Mouse (Mus musculus): ENCODE results near the gene Stoml1. TPM values are rescaled to one million over a fixed set of nuclear protein-coding genes. Genes with fewer than 3 reads are reported as not detected.
A peak's percentile ranks its signal among the peaks of the same experiment; 100 is the strongest.

The Stoml1 gene
- polyA plus RNA-seq, 1 experiment from 2014 or later = 5.2 TPM

DNA sequence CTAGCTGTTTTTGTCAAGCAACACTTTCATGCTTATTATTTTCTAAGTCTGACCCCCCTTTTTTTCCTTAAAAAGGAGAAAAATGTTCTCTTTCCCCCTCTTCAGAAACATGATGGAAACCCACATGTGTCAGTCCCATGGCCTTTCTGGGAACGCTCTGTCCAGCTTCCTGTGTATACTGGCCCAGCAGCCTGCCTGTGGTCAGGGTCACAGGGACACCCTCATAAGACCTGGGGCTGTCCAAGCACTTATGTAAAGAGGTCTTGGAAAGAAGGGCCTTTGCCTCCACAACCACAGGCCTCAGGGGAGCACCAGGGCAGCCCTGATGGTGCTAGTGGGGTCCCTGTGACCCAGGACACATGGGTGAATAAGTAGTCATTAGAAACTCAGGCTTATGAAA lies 36.1 kb downstream of the Stoml1 start:
- WGBS (ENCODE audit: insufficient replicate concordance) = 55% methylated on average over 1 of the region's 1 CpGs
- DNase-seq (no peak), ATAC-seq (ENCODE audit: low read depth) (no peak)
- Histone ChIP-seq H3K9me3 (replicated peaks) (no peaks in the 10 kb centered on the region), H3K4me3 (replicated peaks) (no peak overlapping the region), H3K4me2 (no peak overlapping the region), H3K9ac (no peak overlapping the region), H3K27me3 (0 out of 2 replicates have a peak, but pooled peaks cover 3% of the 10 kb centered on the region), H3K4me1 (replicated peaks) (no peaks in the 10 kb centered on the region), H3K36me3 (no peaks in the 10 kb centered on the region), H3K27ac (no peak overlapping the region)

DNA sequence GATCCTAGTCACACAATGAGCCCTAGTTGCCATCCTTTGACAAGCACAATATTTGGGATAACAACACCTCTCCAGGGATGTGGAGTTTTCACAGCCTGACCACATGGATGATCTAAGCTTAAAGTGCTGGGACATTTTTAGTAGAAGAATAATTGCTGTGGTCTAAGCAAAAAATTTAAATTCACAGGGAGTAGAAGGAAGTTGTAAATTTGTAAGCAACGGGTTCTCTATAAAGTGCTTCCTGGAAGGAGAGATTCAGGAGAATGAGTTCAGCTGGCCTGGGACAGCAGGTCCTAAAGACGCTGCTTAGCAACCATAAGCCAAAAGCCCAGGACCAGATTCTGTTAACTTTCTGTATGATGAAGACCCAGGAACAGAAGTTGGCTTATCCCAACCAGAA lies 36.9 kb downstream of the Stoml1 start:
- Histone ChIP-seq H3K4me1 (replicated peaks) (no peaks in the 10 kb centered on the region), H3K4me3 (replicated peaks) (no peak overlapping the region), H3K27ac (no peak overlapping the region), H3K9me3 (replicated peaks) (no peaks in the 10 kb centered on the region), H3K27me3 (0 out of 2 replicates have a peak, but pooled peaks cover 3% of the 10 kb centered on the region), H3K36me3 (no peaks in the 10 kb centered on the region), H3K9ac (no peak overlapping the region), H3K4me2 (no peak overlapping the region)
- DNase-seq (no peak), ATAC-seq (ENCODE audit: low read depth) (no peak)
- 44% methylated on average over 2 of the region's 2 CpGs for WGBS (ENCODE audit: insufficient replicate concordance)

DNA sequence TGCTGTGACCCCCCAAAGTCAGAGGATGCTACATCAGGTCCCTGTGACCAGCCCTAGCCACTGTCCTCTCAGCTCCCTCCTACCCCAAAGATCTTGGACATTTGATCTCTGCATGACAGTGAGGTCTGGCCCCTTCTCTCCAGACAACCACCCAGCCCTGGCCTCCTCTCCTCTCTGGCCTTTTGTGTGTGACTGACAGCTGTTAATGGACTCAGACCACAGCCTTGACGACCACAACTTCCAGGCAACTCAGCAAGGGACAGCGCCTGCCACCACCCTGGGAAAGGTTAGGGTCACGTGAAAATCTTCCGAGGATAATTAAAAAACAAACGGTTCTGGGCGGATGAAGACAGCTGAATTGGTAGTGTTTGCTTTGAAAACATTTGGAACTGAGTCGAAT lies 41.6 kb downstream of the Stoml1 start:
- no peak overlapping the region for H3K27ac ChIP-seq
- no peak overlapping the region for H3K9ac ChIP-seq
- no peak for ATAC-seq (ENCODE audit: low read depth)
- DNase-seq = no peak
- no peak overlapping the region for H3K4me2 ChIP-seq
- no peaks in the 10 kb centered on the region for H3K36me3 ChIP-seq
- H3K9me3 ChIP-seq (replicated peaks) = no peaks in the 10 kb centered on the region
- H3K27me3 ChIP-seq = no peaks in the 10 kb centered on the region
- 49% methylated on average over 7 of the region's 7 CpGs for WGBS (ENCODE audit: insufficient replicate concordance)
- no peak overlapping the region for H3K4me3 ChIP-seq (replicated peaks)
- peaks cover 15% of the 10 kb centered on the region for H3K4me1 ChIP-seq (replicated peaks)

DNA sequence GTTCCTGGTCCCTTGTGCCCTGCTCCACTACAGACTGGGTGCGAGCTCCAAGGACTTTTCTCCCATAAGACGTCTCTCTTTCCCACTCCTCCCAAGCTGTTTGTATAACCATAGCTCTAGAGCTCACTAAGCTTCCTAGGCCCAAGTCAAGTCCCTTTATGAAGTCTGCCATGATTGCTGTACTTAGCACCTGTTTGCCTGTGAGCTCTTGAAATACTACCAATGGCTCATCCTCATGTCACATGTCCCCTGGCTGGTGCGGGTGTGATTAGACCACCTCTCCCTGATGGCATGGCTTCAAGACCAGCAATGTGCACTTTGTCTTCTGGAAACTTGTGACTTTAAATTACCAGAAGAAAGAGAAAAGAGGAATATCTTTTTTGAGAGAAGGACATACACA lies 42.4 kb downstream of the Stoml1 start:
- WGBS (ENCODE audit: insufficient replicate concordance) = 76% methylated on average over 3 of the region's 3 CpGs

DNA sequence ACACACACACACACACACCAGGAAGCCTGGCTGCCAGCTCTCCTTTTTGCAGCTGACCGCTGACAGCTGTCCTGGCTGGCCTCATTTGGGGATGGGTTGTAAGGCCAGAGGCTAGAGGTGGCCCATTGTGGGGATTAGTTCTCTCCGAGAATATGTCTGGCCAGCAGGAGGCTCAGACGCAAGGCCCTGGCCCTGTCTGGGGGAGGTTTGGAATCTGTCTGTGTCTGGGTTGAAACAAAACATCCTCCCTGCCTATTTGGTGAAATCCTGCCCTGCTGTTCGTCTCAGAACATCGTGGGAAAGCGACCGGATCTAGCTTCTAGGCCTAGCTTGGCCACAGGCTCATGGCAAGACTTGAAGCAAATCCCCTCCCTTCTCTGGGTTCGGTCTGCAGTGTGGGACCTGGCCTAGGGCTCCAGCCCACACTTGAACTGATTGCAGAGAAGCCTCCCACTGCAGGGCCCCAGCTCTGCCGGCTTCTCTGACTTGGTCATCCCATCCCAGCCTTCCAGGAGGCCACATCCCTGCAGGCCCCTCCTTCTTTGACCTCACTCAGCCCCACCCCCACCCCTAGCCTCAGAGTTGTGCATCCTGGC lies 42.9 kb downstream of the Stoml1 start:
- ATAC-seq (ENCODE audit: low read depth) (no peak), DNase-seq (no peak)
- Histone ChIP-seq H3K9me3 (replicated peaks) (no peaks in the 10 kb centered on the region), H3K27me3 (no peaks in the 10 kb centered on the region), H3K4me2 (no peak overlapping the region), H3K36me3 (no peaks in the 10 kb centered on the region), H3K4me1 (replicated peaks) (peaks cover 15% of the 10 kb centered on the region), H3K4me3 (replicated peaks) (no peak overlapping the region), H3K27ac (peak overlapping the region; percentile 23; the same call in 1 of the 2 replicates), H3K9ac (no peak overlapping the region)
- 41% methylated on average over 9 of the region's 9 CpGs for WGBS (ENCODE audit: insufficient replicate concordance)

More for the DNA sequence above, 42.4 kb downstream of the Stoml1 start:
- no peak overlapping the region for H3K4me3 ChIP-seq (replicated peaks)
- no peaks in the 10 kb centered on the region for H3K36me3 ChIP-seq
- no peaks in the 10 kb centered on the region for H3K9me3 ChIP-seq (replicated peaks)
- ATAC-seq (ENCODE audit: low read depth) (no peak), DNase-seq (no peak)
- no peak overlapping the region for H3K4me2 ChIP-seq
- no peak overlapping the region for H3K27ac ChIP-seq
- H3K4me1 ChIP-seq (replicated peaks) = peaks cover 15% of the 10 kb centered on the region
- H3K9ac ChIP-seq = no peak overlapping the region
- no peaks in the 10 kb centered on the region for H3K27me3 ChIP-seq

DNA sequence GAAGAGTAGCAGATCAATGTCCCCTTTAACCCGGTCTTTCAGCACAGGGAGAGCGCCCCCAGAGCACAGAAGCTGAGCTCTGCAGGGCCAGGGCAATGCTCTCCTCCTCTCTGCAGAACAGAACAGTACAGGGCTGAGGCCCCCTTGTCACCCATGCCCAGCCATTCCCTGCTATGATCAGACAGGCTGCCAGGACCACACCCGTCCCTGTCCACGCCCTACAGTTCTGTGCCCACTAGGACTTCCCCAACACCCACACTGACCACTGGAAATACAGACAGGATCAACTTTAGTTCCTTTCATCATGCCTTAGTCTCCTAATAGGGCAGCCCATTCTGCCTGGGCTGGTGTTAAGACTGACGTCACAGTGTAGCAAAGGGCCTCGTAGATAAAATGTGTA lies 44.1 kb downstream of the Stoml1 start:
- Histone ChIP-seq H3K27me3 (no peaks in the 10 kb centered on the region), H3K4me2 (no peak overlapping the region), H3K27ac (no peak overlapping the region), H3K9ac (no peak overlapping the region), H3K4me3 (replicated peaks) (no peak overlapping the region), H3K9me3 (replicated peaks) (no peaks in the 10 kb centered on the region), H3K36me3 (no peaks in the 10 kb centered on the region), H3K4me1 (replicated peaks) (peaks cover 15% of the 10 kb centered on the region)
- DNase-seq (no peak), ATAC-seq (ENCODE audit: low read depth) (no peak; the same call in 1 of the 2 replicates)
- 59% methylated on average over 6 of the region's 6 CpGs for WGBS (ENCODE audit: insufficient replicate concordance)

DNA sequence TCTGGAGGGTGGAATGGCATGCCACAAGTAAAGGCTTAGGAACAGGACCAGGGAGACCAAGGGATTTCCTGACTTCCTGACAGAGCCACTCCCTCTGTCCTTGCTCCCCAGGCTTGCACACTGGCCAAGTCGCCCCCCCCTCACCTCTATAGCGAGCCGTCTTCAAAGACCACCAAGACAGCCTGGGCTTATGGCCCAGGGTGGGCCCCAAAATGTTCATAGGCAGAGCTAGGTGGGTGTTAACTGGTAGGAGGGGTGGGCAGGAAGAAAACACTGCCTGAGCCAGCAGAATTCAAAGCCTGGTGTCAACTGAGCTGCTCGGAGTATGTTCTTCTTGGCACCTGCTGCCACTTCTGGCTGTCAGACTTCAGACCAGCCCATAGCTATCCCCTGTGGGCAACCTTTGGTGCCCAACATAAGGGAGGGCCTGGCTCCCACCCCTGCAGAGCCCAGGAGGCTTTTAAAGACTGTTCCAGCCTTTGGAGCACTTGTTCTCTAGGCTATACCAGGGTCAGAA lies 45.1 kb downstream of the Stoml1 start:
- no peak for DNase-seq
- no peak for ATAC-seq (ENCODE audit: low read depth)
- Histone ChIP-seq H3K9ac (no peak overlapping the region), H3K4me3 (replicated peaks) (no peak overlapping the region), H3K36me3 (no peaks in the 10 kb centered on the region), H3K4me2 (no peak overlapping the region), H3K4me1 (replicated peaks) (peaks cover 15% of the 10 kb centered on the region), H3K27me3 (no peaks in the 10 kb centered on the region), H3K27ac (no peak overlapping the region), H3K9me3 (replicated peaks) (no peaks in the 10 kb centered on the region)
- 57% methylated on average over 4 of the region's 4 CpGs for WGBS (ENCODE audit: insufficient replicate concordance)

DNA sequence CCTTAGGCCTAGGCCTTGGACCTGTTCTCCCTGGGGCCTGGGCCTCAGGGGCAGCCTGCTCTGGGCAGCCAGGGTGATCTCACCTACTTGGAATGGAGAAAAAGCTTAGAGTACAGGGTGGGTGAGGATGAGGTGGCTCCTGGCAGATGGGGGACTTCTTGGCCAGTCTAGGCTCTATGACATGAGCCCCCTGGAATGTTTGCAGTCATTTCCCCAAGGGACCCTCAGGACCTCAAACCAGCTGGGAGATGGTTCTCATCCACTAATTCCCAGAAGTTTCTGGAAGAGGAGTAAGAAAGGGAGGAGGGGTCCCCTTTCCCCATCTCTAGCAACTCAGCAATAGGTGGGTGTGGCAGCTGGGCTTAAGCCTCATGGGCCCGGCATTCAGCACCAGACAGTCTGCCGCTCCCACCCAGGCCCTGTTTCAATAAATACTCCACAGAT lies 46.4 kb downstream of the Stoml1 start:
- ATAC-seq (ENCODE audit: low read depth) = no peak
- peaks cover 15% of the 10 kb centered on the region for H3K4me1 ChIP-seq (replicated peaks)
- 58% methylated on average over 2 of the region's 2 CpGs for WGBS (ENCODE audit: insufficient replicate concordance)

DNA sequence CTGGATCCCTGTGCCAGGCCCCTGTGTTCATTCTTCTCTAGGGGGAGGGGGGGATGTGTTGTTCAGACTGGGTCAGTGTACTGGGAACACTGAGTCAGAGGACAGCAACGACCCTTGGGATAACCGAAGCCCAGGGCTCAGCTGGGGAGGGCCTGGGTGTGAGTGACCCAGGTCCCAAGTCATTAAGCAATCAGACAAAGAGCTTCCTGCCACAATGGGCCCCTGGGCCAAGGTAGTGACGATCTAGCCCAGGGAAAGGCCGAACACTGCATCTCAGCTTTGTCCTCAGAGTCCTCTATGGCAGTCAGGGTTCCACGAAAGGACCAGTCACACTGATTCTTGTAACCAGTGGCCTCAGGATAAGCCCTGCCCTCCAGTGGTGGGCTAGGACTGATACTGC lies 50.2 kb downstream of the Stoml1 start:
- no peaks in the 10 kb centered on the region for H3K4me1 ChIP-seq (replicated peaks)
- H3K4me2 ChIP-seq = no peak overlapping the region
- H3K27ac ChIP-seq = 0 out of 2 replicates have a peak overlapping the region, but pooled peaks have one; percentile 9
- no peak for DNase-seq
- H3K36me3 ChIP-seq = no peaks in the 10 kb centered on the region
- ATAC-seq (ENCODE audit: low read depth) = no peak
- H3K27me3 ChIP-seq = 0 out of 2 replicates have a peak, but pooled peaks cover 1% of the 10 kb centered on the region
- 40% methylated on average over 5 of the region's 5 CpGs for WGBS (ENCODE audit: insufficient replicate concordance)
- no peak overlapping the region for H3K9ac ChIP-seq
- no peak overlapping the region for H3K4me3 ChIP-seq (replicated peaks)
- H3K9me3 ChIP-seq (replicated peaks) = no peaks in the 10 kb centered on the region

More for the DNA sequence above, 46.4 kb downstream of the Stoml1 start:
- Histone ChIP-seq H3K27ac (no peak overlapping the region), H3K9me3 (replicated peaks) (no peaks in the 10 kb centered on the region), H3K36me3 (no peaks in the 10 kb centered on the region), H3K4me2 (no peak overlapping the region), H3K4me3 (replicated peaks) (no peak overlapping the region), H3K9ac (no peak overlapping the region), H3K27me3 (no peaks in the 10 kb centered on the region)
- no peak for DNase-seq

DNA sequence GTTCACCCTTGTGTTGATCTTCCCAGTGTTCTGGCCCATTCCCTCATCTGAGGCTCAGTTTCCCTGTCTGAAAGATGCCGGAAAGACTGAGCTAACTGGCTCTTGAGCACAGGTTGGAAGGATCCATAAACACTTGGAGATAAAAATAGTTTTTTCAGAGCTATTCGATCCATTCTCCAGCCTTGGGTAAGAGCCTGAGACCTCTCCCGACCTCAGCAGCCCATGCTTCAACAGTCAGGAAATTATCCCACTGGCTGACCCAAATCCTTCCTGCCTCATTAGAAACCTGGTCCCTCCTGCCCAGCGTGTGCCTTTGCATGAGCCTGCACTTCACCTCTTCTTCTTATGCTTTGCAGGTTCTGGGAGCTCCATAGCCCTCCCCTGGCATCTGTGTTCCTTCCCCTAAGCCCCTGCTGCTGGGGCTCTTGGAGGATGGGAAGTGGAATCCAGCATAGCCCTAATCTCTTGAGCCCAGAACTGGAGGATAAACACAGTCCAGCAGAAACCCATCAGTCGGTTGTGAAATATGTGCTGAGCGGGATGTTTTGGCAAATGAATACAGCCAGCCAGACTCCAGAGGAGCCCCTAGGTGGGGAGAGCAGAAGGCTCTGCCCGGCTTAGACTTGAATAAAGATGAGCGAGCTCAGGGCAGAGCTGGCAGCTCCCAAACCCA lies 50.8 kb downstream of the Stoml1 start:
- Histone ChIP-seq H3K9ac (no peak overlapping the region), H3K4me3 (replicated peaks) (no peak overlapping the region), H3K27me3 (0 out of 2 replicates have a peak, but pooled peaks cover 6% of the 10 kb centered on the region), H3K4me1 (replicated peaks) (no peaks in the 10 kb centered on the region), H3K9me3 (replicated peaks) (no peaks in the 10 kb centered on the region), H3K4me2 (no peak overlapping the region), H3K36me3 (no peaks in the 10 kb centered on the region), H3K27ac (no peak overlapping the region; the same call in 1 of the 2 replicates)
- ATAC-seq (ENCODE audit: low read depth) (no peak), DNase-seq (no peak)
- 47% methylated on average over 8 of the region's 8 CpGs for WGBS (ENCODE audit: insufficient replicate concordance)

DNA sequence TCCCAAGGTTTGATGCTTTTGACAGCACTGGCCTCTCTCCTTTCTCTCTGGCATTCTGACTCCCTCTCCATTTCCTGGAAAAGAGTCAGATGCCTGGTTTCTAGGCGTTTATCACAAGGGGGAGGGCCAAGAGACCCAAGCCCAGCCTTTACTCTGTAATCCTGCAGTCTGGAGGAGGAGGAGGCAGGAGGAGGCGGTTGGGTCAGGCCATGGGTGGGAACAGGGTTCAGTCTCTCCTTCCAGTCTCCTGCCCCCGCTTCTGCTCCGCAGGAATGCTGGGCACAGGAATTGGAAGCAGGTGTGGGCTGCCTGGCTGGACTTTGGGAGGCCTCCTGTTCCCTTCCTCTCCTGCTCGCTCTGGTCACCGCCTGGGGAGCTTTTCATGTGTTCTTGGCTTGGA lies 52.7 kb downstream of the Stoml1 start:
- no peak for ATAC-seq (ENCODE audit: low read depth)
- H3K4me1 ChIP-seq (replicated peaks) = no peaks in the 10 kb centered on the region
- no peak overlapping the region for H3K4me2 ChIP-seq
- no peak overlapping the region for H3K27ac ChIP-seq
- no peak overlapping the region for H3K9ac ChIP-seq
- no peaks in the 10 kb centered on the region for H3K36me3 ChIP-seq
- WGBS (ENCODE audit: insufficient replicate concordance) = 29% methylated on average over 6 of the region's 6 CpGs
- no peak for DNase-seq
- H3K27me3 ChIP-seq = peaks cover 14% of the 10 kb centered on the region; the same call in 1 of the 2 replicates
- no peak overlapping the region for H3K4me3 ChIP-seq (replicated peaks)
- H3K9me3 ChIP-seq (replicated peaks) = no peaks in the 10 kb centered on the region

Data from liver, embryonic 13.5 days (tissue).